Mouse (Mus musculus): ENCODE measurements at regions not wholly inside any gene's neighbourhood (a gene's known extent, or its start where the extent isn't known, plus 50 kb on each side); places are given as distances from the start of the nearest gene placed in this dataset.

DNA sequence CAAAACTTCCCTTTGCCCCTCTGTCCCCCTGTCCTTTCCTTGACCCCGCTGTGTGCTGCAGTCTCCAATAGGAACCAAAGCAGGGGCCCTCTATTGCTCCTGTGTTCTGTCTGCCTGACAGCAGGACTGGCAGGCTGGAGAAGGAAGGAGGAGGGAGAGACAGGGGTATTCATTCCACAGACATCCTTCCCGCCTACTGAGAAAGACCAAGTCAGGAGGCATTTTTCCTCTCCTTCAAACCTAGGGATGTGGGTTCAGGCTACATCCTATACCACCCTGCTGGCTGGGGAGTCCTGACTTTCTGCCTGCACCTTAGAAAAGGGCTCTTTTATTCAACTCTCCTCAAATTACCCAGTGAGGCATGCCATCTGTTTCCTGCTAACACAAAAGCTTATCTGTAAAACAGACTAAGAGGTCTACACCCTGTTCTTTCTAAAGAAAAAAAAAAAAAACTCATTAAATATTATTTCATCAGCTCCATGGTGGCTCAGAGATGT is 270.9 kb upstream of the Gpc5 start:
- Histone ChIP-seq H3K4me2 (replicated peaks) (no peak overlapping the region), H3K27me3 (no peaks in the 10 kb centered on the region), H3K4me3 (no peak overlapping the region), H3K4me1 (peaks cover 9% of the 10 kb centered on the region; the same call in 1 of the 2 replicates), H3K9me3 (no peaks in the 10 kb centered on the region), H3K27ac (replicated peaks) (no peak overlapping the region), H3K9ac (replicated peaks) (no peak overlapping the region), H3K36me3 (no peaks in the 10 kb centered on the region)
- 20% methylated on average over 2 of the region's 2 CpGs for WGBS
- peak; percentile 47; the same call in 1 of the 2 replicates for ATAC-seq (ENCODE audit: low FRiP score, low read depth)

DNA sequence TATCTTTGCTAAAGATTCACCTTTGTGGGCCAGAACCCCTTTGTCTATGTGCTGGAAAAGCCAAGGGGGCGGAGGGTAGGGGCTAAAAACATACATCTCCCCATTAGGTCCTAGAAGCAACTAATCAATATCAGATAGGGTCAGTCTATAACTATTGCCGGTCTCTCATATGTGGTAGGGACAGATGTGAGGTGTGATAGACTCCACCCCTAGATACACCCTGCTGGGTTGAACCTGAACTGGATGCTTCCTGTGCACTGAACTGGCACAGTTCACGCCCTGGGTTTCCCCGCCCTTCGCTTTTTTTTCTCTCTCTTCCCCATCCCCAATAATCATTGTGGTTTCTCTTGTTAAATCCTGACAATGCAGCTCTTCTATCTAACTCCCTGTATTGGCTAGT is 270.3 kb upstream of the Gpc5 start:
- H3K9ac ChIP-seq (replicated peaks): no peak overlapping the region

DNA sequence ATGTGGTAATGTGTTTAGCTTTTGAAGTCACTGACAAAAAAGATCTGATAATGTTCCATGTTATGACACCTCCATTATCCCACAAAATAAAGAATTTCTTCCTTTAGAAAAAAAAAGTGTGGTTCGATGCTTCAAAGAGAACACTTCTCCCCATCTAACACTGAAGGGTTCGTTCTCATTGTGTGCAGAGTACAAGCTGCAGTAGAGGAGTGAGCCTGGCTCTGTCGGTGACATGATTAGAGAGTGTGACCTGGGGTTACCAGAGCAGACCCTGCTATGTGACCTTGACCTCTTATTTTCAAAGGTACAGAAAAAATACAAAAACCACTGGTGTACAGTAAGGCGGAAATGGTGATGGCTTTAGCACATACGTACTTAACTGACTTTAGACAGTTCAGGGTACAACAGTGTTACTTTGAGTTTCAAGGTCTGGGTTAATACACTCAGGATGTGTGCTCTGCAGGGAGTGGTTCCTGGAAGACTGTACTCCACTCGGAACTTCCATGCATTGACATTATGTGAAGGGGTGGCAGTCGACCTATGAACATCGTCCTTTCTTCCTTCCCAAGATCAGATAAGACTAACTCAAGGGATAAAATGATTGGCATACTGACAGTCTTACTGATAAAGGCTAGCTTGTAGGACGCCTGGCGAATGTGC is 265.2 kb upstream of the Gpc5 start:
- Histone ChIP-seq H3K9me3 (no peaks in the 10 kb centered on the region), H3K4me2 (replicated peaks) (no peak overlapping the region), H3K9ac (replicated peaks) (no peak overlapping the region), H3K27me3 (no peaks in the 10 kb centered on the region), H3K4me1 (no peaks in the 10 kb centered on the region), H3K4me3 (no peak overlapping the region), H3K27ac (replicated peaks) (no peak overlapping the region), H3K36me3 (no peaks in the 10 kb centered on the region)
- 0 out of 2 replicates have a peak, but pooled peaks have one; percentile 23 for ATAC-seq (ENCODE audit: low FRiP score, low read depth)
- 74% methylated on average over 10 of the region's 10 CpGs for WGBS

More for the DNA sequence above, 270.3 kb upstream of the Gpc5 start:
- no peaks in the 10 kb centered on the region for H3K9me3 ChIP-seq
- no peak overlapping the region for H3K27ac ChIP-seq (replicated peaks)
- no peaks in the 10 kb centered on the region for H3K36me3 ChIP-seq
- no peaks in the 10 kb centered on the region for H3K27me3 ChIP-seq
- no peak overlapping the region for H3K4me3 ChIP-seq
- H3K4me2 ChIP-seq (replicated peaks): no peak overlapping the region
- peaks cover 9% of the 10 kb centered on the region; the same call in 1 of the 2 replicates for H3K4me1 ChIP-seq
- 0 out of 2 replicates have a peak, but pooled peaks have one; percentile 52 for ATAC-seq (ENCODE audit: low FRiP score, low read depth)
- 84% methylated on average over 5 of the region's 5 CpGs for WGBS

DNA sequence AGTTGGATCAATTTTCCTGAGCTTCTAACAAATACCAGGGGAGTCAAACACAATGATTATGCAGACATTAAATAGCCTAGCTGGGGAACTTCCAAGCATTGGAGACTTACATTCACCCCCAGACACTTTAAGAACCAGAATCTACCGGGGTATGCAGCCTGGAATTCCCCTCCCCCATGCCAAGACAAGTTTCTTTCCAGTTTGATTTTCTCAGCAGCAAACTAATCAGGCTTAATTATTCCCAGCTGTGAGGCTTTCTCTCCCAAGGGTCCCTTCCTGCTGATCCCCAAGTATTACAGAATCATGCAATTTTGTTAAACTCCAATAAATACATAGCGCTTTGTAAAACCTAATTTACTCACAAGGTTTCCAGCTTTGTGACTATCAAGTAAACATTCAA is 262.7 kb upstream of the Gpc5 start:
- no peak overlapping the region for H3K9ac ChIP-seq (replicated peaks)
- H3K4me2 ChIP-seq (replicated peaks): no peak overlapping the region
- no peak for ATAC-seq (ENCODE audit: low FRiP score, low read depth)
- WGBS: 35% methylated on average over 2 of the region's 2 CpGs
- 0 out of 2 replicates have a peak, but pooled peaks cover 3% of the 10 kb centered on the region for H3K27me3 ChIP-seq
- no peaks in the 10 kb centered on the region for H3K36me3 ChIP-seq
- no peak overlapping the region for H3K4me3 ChIP-seq
- H3K27ac ChIP-seq (replicated peaks): no peak overlapping the region
- no peaks in the 10 kb centered on the region for H3K4me1 ChIP-seq
- H3K9me3 ChIP-seq: no peaks in the 10 kb centered on the region

DNA sequence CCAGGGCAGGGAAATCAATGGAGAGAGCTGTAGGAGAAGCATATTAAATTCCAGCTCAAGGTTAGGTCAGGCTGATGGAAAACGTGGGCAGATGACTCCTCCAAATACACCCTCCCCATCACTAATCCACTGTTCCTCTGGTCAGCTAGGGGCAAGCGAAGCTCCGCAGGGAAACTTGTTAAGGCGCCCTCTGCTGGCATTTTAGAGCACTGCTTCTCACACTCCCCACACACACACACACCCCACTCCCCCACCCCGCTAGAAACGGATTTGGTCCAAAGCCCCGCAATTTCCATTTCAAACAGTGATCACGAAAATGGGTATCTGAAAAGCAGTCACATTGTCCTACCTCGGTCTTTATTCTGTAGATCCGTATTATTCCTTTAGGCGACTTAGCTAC is 259.0 kb upstream of the Gpc5 start:
- Histone ChIP-seq H3K36me3 (no peaks in the 10 kb centered on the region), H3K9ac (replicated peaks) (no peak overlapping the region), H3K27me3 (peaks cover 10% of the 10 kb centered on the region; the same call in 1 of the 2 replicates), H3K27ac (replicated peaks) (no peak overlapping the region), H3K9me3 (no peaks in the 10 kb centered on the region), H3K4me3 (no peak overlapping the region), H3K4me1 (no peaks in the 10 kb centered on the region), H3K4me2 (replicated peaks) (no peak overlapping the region)
- ATAC-seq (ENCODE audit: low FRiP score, low read depth): no peak
- WGBS: 57% methylated on average over 11 of the region's 11 CpGs

DNA sequence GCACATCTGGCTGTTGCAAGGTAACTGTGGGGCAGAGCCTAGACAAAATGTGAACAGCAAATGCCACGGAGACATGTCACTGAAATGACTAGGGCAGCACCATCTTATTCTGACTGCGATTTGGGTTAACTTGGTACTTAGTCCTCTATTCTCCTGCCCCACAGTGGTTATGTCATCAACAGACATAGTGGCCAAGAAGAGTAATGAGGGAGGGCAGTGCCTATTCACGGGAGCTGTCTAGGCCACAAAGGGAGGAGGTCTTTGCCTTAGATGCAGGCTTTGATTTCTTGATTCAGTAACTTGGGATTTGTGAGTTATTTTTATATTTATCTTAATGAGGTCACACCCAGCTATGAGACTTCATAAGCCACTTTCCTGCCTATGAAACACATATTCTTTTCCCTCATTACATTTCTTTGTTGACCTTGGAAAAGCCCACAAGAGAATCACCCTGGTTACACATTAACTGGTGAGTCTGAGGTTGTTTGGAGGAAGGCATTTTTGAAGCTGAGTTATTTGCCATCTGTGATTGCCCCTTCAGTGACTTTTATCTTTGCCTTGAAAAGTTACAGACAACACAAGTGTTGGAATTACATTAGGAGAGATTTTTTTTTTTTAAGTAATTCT is 255.2 kb upstream of the Gpc5 start:
- Histone ChIP-seq H3K4me2 (replicated peaks) (no peak overlapping the region), H3K27me3 (peaks cover 12% of the 10 kb centered on the region; the same call in 1 of the 2 replicates), H3K9me3 (no peaks in the 10 kb centered on the region), H3K36me3 (no peaks in the 10 kb centered on the region), H3K9ac (replicated peaks) (no peak overlapping the region), H3K4me3 (no peak overlapping the region), H3K27ac (replicated peaks) (no peak overlapping the region), H3K4me1 (peaks cover 13% of the 10 kb centered on the region)
- ATAC-seq (ENCODE audit: low FRiP score, low read depth): no peak; the same call in 1 of the 2 replicates
- WGBS: 66% methylated on average over 3 of the region's 3 CpGs

DNA sequence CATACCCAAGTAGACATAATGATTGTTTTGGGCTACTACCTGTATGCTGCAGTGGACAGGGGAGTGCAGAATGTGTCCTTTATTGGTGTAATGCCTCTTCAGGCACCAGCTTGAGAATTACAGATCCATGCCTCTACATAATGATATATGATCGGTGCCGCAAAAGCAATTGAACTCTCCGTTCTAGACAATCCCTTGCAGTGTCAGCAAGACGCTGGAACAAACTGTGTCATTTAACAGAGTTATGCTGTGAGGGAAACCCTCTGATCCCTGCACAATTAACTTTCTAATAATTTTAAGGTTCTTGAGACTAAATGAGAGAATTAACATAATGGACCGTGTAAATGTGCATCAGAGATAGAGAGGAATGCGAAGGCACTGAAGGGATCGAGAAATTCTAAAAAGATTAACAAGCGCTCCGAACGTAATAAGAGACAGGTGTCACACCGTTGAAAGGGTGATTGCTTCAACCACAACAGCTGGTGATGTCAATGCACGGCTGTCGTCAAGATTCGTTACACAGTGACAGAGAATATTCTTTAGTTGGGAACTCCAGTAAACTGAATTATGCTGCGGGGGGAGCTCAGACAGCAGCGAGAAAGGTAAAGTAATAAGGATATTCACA is 254.3 kb upstream of the Gpc5 start:
- peak; percentile 50; the same call in 1 of the 2 replicates for ATAC-seq (ENCODE audit: low FRiP score, low read depth)
- Histone ChIP-seq H3K4me2 (replicated peaks) (peak overlapping the region; percentile 18; the same call in 1 of the 2 replicates), H3K4me1 (peaks cover 14% of the 10 kb centered on the region), H3K27me3 (peaks cover 12% of the 10 kb centered on the region; the same call in 1 of the 2 replicates), H3K4me3 (no peak overlapping the region), H3K9me3 (no peaks in the 10 kb centered on the region), H3K36me3 (no peaks in the 10 kb centered on the region), H3K9ac (replicated peaks) (no peak overlapping the region), H3K27ac (replicated peaks) (no peak overlapping the region)
- 31% methylated on average over 16 of the region's 16 CpGs for WGBS

DNA sequence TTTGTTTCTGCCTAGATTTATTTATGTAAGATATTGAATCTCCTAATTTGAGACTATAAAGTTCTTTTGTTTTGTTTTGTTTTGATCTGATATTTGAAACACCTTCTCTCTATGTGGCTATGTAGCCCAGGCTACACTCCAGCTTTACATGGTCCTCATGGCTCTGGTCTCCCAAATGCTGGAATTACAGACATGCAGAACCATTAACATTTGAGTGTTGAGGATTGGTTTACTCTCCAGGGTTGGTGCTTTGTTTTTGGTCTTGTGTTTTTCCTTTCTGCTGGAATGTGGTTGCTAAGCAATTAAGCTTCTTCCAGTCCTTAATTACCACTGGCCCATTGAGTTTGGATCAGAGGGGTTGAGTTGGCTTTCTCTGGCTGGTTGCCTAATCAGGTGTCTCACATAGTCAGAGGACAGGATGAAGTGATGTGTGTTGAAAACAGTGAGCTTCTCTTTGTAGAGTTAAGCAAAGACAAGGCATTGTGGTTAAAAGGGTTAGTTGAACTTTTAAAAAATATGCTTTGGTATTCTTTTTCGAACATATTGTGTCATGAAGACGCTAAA is 252.6 kb upstream of the Gpc5 start:
- peak; percentile 50 for ATAC-seq (ENCODE audit: low FRiP score, low read depth)
- peaks cover 9% of the 10 kb centered on the region; the same call in 1 of the 2 replicates for H3K27me3 ChIP-seq
- no peak overlapping the region for H3K4me2 ChIP-seq (replicated peaks)
- H3K27ac ChIP-seq (replicated peaks): no peak overlapping the region
- H3K9ac ChIP-seq (replicated peaks): no peak overlapping the region
- WGBS: 28% methylated on average over 2 of the region's 2 CpGs
- no peak overlapping the region for H3K4me3 ChIP-seq
- H3K9me3 ChIP-seq: no peaks in the 10 kb centered on the region
- no peaks in the 10 kb centered on the region for H3K36me3 ChIP-seq
- H3K4me1 ChIP-seq: peaks cover 21% of the 10 kb centered on the region

DNA sequence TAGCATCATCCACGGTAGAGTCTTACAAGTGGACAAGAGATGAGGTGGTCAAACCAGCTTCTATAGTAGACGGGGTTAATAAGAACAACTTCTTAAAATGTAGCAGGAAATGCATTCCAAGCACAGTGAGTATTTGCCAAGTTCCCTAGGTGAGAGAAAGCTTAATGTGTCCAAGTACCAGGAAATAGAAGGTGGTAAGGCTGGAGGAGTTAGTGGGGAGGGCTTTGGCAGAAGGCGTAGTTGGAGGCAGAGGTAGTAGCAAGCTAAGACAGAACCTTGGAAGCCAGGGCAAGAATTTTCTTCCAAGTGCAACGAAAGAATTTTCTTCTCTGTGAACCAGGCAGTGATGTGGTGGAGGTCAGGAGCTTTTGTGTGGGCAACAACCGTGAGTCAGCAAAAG is 251.2 kb upstream of the Gpc5 start:
- no peak overlapping the region for H3K4me3 ChIP-seq
- peaks cover 9% of the 10 kb centered on the region; the same call in 1 of the 2 replicates for H3K27me3 ChIP-seq
- H3K9ac ChIP-seq (replicated peaks): no peak overlapping the region
- no peaks in the 10 kb centered on the region for H3K9me3 ChIP-seq
- H3K4me1 ChIP-seq: peaks cover 21% of the 10 kb centered on the region
- no peak overlapping the region for H3K27ac ChIP-seq (replicated peaks)
- WGBS: 89% methylated on average over 5 of the region's 5 CpGs
- no peak for ATAC-seq (ENCODE audit: low FRiP score, low read depth)
- no peak overlapping the region for H3K4me2 ChIP-seq (replicated peaks)
- H3K36me3 ChIP-seq: no peaks in the 10 kb centered on the region

DNA sequence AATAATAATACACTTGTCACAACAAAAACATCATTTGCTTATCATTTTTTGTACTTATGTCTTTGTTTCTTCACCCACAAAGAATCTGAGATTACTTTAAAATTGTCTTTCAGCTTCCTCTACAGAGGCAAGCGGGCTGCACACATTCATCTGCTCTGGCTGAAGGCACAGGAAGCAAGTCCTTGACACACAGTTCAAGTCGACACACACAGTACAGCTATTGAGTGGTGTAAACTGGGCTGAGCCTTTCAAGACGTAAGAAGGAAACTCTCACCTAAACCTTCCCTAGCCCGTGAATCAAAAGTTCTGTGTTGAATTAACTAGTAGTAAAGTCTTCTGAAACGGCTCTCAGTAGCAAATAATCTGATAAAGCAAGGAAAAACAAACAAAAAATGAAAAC is 250.5 kb upstream of the Gpc5 start:
- Histone ChIP-seq H3K4me3 (no peak overlapping the region), H3K27me3 (peaks cover 5% of the 10 kb centered on the region; the same call in 1 of the 2 replicates), H3K9me3 (no peaks in the 10 kb centered on the region), H3K27ac (replicated peaks) (no peak overlapping the region), H3K9ac (replicated peaks) (no peak overlapping the region), H3K4me1 (peaks cover 21% of the 10 kb centered on the region), H3K36me3 (no peaks in the 10 kb centered on the region), H3K4me2 (replicated peaks) (no peak overlapping the region)
- WGBS: 62% methylated on average over 5 of the region's 5 CpGs
- no peak for ATAC-seq (ENCODE audit: low FRiP score, low read depth)

DNA sequence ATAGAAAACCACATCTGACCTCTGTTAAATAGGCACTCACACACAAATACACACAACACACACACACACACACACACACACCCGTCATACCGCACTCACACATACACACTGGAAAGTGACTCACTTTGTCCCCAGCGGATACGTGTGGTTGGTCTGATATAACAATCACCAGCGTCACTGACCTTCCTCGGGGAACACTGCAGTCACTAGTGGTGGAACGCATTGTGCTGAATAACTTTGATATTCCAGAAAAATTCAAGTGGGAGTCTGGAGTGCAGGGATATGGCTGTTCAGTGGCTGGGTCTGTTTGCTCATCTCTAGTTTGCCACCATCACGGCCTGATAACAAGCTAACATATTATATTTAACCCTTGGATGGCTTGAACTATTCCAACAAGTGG is 249.7 kb upstream of the Gpc5 start:
- H3K27me3 ChIP-seq: peaks cover 3% of the 10 kb centered on the region; the same call in 1 of the 2 replicates
- H3K27ac ChIP-seq (replicated peaks): no peak overlapping the region
- H3K9me3 ChIP-seq: no peaks in the 10 kb centered on the region
- 88% methylated on average over 8 of the region's 8 CpGs for WGBS
- H3K4me2 ChIP-seq (replicated peaks): no peak overlapping the region
- no peak overlapping the region for H3K4me3 ChIP-seq
- peaks cover 21% of the 10 kb centered on the region for H3K4me1 ChIP-seq
- H3K36me3 ChIP-seq: no peaks in the 10 kb centered on the region
- ATAC-seq (ENCODE audit: low FRiP score, low read depth): no peak
- H3K9ac ChIP-seq (replicated peaks): no peak overlapping the region

All from midbrain, embryonic 12.5 days (tissue).